Mouse (Mus musculus) brown adipose tissue, adult 24 weeks (tissue): ENCODE measurements around the gene Unkl. TPM values are rescaled to one million over a fixed set of nuclear protein-coding genes. Genes with fewer than 3 reads are reported as not detected.
"Not testable (repeated sequence)": the region's sequence is repeated elsewhere in the genome, so short reads cannot be mapped to it uniquely, and the experiment has no call there.

Experiments used
- H3K27ac ChIP-seq: fragments of 200-500 bp; replicated peaks from 2 replicates; pipeline ENCODE4 v1.5.1; 2012; ENCODE audit warnings: low read depth, mild to moderate bottlenecking, low read length
- H3K4me1 ChIP-seq: fragments of 200-500 bp; 2 replicates; pipeline ENCODE4 v1.6.1; 2012; ENCODE audit warnings: low read length, mixed read lengths; ENCODE audit not compliant: control insufficient read depth, insufficient read depth, insufficient read length
- H3K4me3 ChIP-seq: fragments of 200-500 bp; 2 replicates; pipeline ENCODE4 v1.5.1; 2012; ENCODE audit warnings: low read depth, mild to moderate bottlenecking, low read length, moderate library complexity; ENCODE audit not compliant: insufficient read depth
- polyA plus RNA-seq: library from polyadenylated mRNA; stranded (reverse); fragments of >200 nt; gene quantifications from 2 replicates; pipeline ENCODE4 v1.2.4, GENCODE M21; 2012; ENCODE audit not compliant: missing spikeins, insufficient read depth, insufficient read length

Unkl gene
- polyA plus RNA-seq, 1 experiment, result 4.3 TPM

- not testable (repeated sequence) for H3K27ac ChIP-seq, H3K4me3 ChIP-seq, H3K4me1 ChIP-seq
These were observed 41.9 kb downstream of the Unkl start for GRCm38 (mm10) chr17:25230014-25230655.

DNA sequence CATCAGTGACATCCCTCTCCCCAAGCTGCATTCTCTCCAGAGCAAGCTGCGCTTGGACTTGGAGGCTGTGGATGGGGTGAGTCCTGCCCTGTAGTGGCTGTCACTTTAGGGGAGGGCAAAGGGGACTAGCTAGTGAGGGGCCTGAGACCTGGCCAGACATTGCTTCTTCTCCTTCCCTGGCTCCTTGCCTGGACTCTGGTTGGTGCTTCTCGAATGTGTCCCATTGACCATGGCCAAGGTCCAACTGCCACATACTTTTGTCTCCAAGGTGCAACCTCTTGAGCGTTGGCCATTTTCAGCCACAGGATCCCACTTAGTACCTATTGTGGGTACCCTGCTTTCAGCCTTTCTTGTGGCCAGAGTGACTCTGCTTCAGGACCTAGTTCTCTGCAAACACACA is 42.5 kb downstream of the Unkl start:
- Histone ChIP-seq H3K4me3 (no peak overlapping the region), H3K4me1 (no peaks in the 10 kb centered on the region), H3K27ac (no peak overlapping the region)

- not testable (repeated sequence) for H3K27ac ChIP-seq, H3K4me3 ChIP-seq, H3K4me1 ChIP-seq
These were observed 43.4 kb downstream of the Unkl start for GRCm38 (mm10) chr17:25231621-25232020.

GRCm38 (mm10) chr17:25235635-25236034 is 47.4 kb downstream of the Unkl start:
- no peak overlapping the region for H3K27ac ChIP-seq

GRCm38 (mm10) chr17:25239695-25240636 is 51.8 kb downstream of the Unkl start, which contains the start of the genes Gnptg and Tsr3:
Gnptg (minus strand) TSS chr17:25240124.
Tsr3 (plus strand) TSS chr17:25240170.
- Histone ChIP-seq H3K4me1 (no peaks in the 10 kb centered on the region), H3K4me3 (peak within 1 kb of the TSS; percentile 97), H3K27ac (0 out of 2 replicates have a peak within 1 kb of the TSS, but pooled peaks have one; percentile 53)

More at GRCm38 (mm10) chr17:25235635-25236034, 47.4 kb downstream of the Unkl start:
- Histone ChIP-seq H3K4me3 (no peak overlapping the region), H3K4me1 (no peaks in the 10 kb centered on the region)

GRCm38 (mm10) chr17:25243131-25243780 is 55.1 kb downstream of the Unkl start:
- Histone ChIP-seq H3K4me1 (no peaks in the 10 kb centered on the region), H3K27ac (no peak overlapping the region), H3K4me3 (no peak overlapping the region)

DNA sequence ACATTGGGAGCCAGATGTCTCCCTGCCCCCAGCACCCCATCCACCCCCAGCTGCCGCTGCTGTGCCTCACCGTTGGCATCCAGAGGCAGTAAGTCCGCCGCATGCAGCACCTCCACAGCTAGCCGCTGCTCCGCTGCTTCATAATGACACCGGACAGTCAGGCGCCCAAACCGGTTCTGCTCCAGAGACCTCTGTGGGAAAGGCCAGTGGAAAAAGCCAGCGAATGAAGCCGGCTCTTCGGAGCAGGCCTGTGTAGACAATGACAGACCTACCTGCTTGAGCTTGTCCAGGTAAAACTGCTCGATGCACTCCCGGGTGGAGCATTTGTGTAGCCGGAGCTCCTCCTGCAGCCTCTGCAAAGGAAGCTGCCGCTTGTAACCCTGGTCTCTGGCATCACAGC is 56.0 kb downstream of the Unkl start:
- Histone ChIP-seq H3K4me1 (no peaks in the 10 kb centered on the region), H3K27ac (no peak overlapping the region), H3K4me3 (no peak overlapping the region)

GRCm38 (mm10) chr17:25248033-25248750 is 60.0 kb downstream of the Unkl start:
- Histone ChIP-seq H3K27ac (no peak overlapping the region), H3K4me3 (no peak overlapping the region), H3K4me1 (no peaks in the 10 kb centered on the region)

DNA sequence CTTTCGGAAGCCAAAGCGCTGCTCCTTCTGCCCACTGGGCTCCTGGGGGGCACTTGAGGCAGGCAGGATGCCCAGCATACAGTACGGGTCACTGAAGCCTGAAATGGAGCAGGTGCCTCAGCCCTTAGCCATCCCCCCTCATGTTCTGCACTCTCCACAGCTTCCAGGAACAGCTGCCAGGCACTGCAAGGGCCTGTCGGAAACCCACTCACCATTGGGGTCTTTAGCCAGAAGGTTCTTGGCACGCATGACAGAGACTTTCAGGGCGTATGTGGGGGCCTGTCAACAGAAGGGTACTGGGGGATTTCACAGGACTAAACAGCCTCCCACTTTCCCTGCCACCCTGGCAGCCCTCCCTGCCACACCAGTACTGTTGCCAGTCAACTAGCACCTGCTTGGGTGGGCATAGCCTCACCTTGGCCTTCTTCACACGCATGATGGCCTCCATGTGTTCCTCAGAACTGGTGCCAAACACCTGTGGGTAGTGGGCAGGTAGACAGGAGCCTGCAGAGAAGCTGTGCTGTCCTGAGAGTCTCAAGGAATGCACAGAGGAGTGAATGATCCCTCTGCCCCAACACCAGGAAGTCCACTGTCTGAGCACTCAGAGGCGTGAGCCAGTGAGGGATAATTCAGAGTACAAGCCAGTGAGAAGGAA is 62.1 kb downstream of the Unkl start:
- no peak overlapping the region for H3K27ac ChIP-seq
- no peak overlapping the region for H3K4me3 ChIP-seq

GRCm38 (mm10) chr17:25252643-25253042 is 64.4 kb downstream of the Unkl start:
- H3K4me3 ChIP-seq, result no peak overlapping the region
- H3K4me1 ChIP-seq, result no peaks in the 10 kb centered on the region
- H3K27ac ChIP-seq, result no peak overlapping the region

More for the DNA sequence above, 62.1 kb downstream of the Unkl start:
- no peaks in the 10 kb centered on the region for H3K4me1 ChIP-seq

DNA sequence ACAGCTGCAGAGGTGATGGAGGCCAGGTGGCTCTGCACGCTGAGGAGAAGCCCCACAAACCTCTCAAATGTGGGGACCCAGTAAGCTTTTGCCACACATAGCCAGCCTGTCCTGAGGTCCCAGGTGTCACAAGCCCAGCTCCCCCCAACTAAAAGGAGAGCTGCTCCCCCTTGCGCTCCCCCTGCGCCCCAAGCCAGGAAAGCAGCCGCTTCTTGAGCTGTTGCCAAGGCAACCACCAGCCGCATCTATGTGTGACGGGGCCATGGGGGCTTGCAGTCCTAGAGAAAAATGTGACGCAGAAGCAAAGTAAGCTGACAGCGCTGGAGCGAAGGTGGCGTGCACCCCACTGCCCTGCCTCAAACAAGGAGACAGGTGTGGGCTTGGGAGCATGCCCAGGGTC is 65.6 kb downstream of the Unkl start:
- Histone ChIP-seq H3K4me1 (no peaks in the 10 kb centered on the region), H3K27ac (no peak overlapping the region), H3K4me3 (no peak overlapping the region)

- H3K27ac ChIP-seq, result no peak overlapping the region
- H3K4me3 ChIP-seq, result no peak overlapping the region
- H3K4me1 ChIP-seq, result no peaks in the 10 kb centered on the region
These were observed 66.9 kb downstream of the Unkl start for GRCm38 (mm10) chr17:25255110-25255509.

GRCm38 (mm10) chr17:25256140-25256754 is 68.0 kb downstream of the Unkl start, which contains the start of gene Baiap3:
Baiap3 (minus strand) TSS chr17:25256364.
- Histone ChIP-seq H3K4me1 (no peaks in the 10 kb centered on the region), H3K4me3 (peak within 1 kb of the TSS; percentile 30; the same call in 1 of the 2 replicates), H3K27ac (no peak within 1 kb of the TSS)

DNA sequence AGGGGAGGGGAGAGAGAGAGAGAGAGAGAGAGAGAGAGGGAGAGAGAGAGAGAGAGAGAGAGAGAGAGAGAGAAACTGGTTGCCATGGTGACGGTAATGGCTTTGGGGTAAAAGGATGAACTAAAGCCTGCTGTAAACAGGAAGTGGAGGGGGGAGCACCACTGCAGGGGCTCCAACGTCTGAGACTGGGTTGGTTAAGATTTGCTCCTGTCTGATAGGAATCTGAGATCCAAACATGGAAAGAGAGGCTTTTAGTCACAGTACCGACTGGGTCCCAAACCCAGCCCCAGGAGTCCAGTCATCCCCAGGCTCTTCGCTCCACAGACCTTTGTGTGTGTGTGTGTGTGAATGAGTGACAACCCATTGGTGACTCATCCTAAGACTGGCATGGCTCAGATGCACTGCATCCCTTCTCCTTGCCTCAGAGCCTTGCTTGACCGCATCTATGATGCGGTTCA is 69.6 kb downstream of the Unkl start:
- Histone ChIP-seq H3K27ac (peak overlapping the region; percentile 10; the same call in 1 of the 2 replicates), H3K4me3 (no peak overlapping the region), H3K4me1 (no peaks in the 10 kb centered on the region)
